Mouse (Mus musculus): ENCODE data around the gene Fam83g.

DNA sequence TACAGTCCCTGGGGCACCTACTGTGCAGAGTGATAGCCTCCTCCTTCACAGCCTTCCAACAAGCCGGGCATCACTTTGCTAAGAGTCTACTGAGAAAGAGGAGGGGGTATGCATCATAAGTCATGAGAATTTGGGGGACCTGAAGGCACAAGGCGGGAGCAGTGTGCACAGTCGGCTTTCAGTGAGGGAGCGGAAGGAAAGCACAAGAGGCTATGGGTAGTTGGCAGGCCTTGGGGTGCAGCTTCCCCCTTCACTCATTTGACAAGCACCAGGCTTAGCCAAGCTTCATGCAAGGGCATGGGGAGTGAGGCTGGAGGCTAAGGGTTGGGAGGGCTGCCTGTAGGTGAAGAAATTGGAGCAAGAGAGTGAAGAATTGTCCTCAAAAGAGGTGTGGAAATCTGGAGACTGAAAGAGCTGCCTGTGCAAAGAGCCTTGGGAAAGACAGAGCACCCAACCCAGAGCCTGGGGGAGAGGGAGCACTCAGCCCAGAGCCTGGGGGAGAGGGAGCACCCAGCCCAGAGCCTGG lies 29.0 kb upstream of the Fam83g start:
- TF ChIP-seq POLR2A (IDR thresholded peaks at IDR 0.05; ENCODE audit: insufficient read depth, low read depth, low read length) (no peak), CTCF (IDR thresholded peaks at IDR 0.05) (no peak)
